In the genomic region with DNA sequence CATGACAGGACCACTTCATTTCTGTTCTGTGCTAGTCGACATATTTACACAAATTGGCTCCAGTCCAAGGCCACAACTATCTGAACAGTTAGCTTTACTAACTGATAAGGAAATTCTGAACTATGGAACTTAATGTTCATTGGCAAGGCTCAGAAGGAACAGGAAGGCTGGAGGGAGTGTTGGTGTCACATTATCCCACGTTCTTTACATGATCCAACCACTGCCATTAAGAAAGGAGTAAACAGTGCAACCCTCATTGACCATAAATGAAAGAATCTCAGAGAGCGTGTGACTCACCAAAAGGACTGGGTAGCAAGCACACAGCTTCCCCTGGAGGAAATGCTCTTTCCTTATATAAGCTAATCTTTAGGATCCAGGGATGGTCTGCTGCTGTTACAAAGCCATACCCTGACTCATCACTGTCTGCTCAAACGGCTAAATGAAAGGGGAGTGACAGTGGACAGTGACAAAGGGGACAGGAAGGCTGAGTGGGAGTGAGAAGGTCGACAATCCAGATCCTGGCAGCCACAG, we compare ENCODE assay signal across 14 mouse cellular contexts.
DNase-seq lines count a peak whose midpoint lies in the region; ATAC-seq and TF ChIP-seq lines count a peak whose summit lies in the region.
"Had no signal": no experiment of that assay in that cellular context is flagged by ENCODE, and none has a peak within 500 bp of the region (broad histone marks: within the 10 kb centered on the region; RNA-seq: fewer than 3 reads in every experiment).

No protein-coding gene starts in this region.

- H3K36me3 ChIP-seq in liver, embryonic 11.5 days (ENCODE audit: control insufficient read depth, insufficient read depth, low read length): no peaks in the 10 kb centered on the region
- no peaks in the 10 kb centered on the region for H3K36me3 ChIP-seq in liver, embryonic 16.5 days (ENCODE audit: control insufficient read depth, insufficient read depth)
- H3K36me3 ChIP-seq: forebrain, embryonic 12.5 days; hindbrain, embryonic 10.5 days; neural tube, embryonic 15.5 days had no signal

- no peak overlapping the region for H3K27ac ChIP-seq in liver, embryonic 11.5 days (ENCODE audit: low read depth, low read length)
- H3K27ac ChIP-seq in embryonic fibroblast, embryonic 13.5 days (ENCODE audit: insufficient read depth, low read length): peak overlapping the region; percentile 13; the same call in 1 of the 2 replicates
- no peak overlapping the region for H3K27ac ChIP-seq in liver, embryonic 16.5 days (ENCODE audit: low read length)
- H3K27ac ChIP-seq: forebrain, embryonic 12.5 days; hindbrain, embryonic 10.5 days; macrophage; neural tube, embryonic 15.5 days had no signal

- DNase-seq in heart, adult 11 months: peak; percentile 74
- DNase-seq in heart, adult 8-10 months (ENCODE audit: low spot score): no peak
- no peak for DNase-seq in liver, embryonic 11.5 days (ENCODE audit: low spot score)
- DNase-seq in liver: no peak
- no peak for DNase-seq in urinary bladder, adult 18-20 months (ENCODE audit: low spot score in 2 of 2)
- DNase-seq: cerebellum, adult 9-11 months; thymus, postnatal 25 days had no signal

- no peaks in the 10 kb centered on the region for H3K9me3 ChIP-seq in liver, embryonic 11.5 days (ENCODE audit: control insufficient read depth, low read length)
- no peaks in the 10 kb centered on the region for H3K9me3 ChIP-seq in liver, embryonic 16.5 days (replicated peaks; ENCODE audit: control insufficient read depth, low read length)
- H3K9me3 ChIP-seq: forebrain, embryonic 12.5 days; hindbrain, embryonic 10.5 days; neural tube, embryonic 15.5 days had no signal

- H3K9ac ChIP-seq in liver, embryonic 11.5 days (ENCODE audit: low read depth, low read length): no peak overlapping the region
- no peak overlapping the region for H3K9ac ChIP-seq in liver, embryonic 16.5 days (ENCODE audit: low read depth, low read length)
- H3K9ac ChIP-seq: forebrain, embryonic 12.5 days; neural tube, embryonic 15.5 days had no signal

- TF ChIP-seq CTCF in embryonic fibroblast, embryonic 13.5 days (IDR thresholded peaks at IDR 0.05; ENCODE audit: borderline replicate concordance, insufficient read depth, low read length): no peak

- no peak for TF ChIP-seq POLR2A in embryonic fibroblast, embryonic 13.5 days (IDR thresholded peaks at IDR 0.05; ENCODE audit: low read depth, low read length)

- H3K27me3 ChIP-seq in liver, embryonic 11.5 days (replicated peaks; ENCODE audit: control insufficient read depth, insufficient read depth, low read length): no peaks in the 10 kb centered on the region
- no peaks in the 10 kb centered on the region for H3K27me3 ChIP-seq in liver, embryonic 16.5 days (ENCODE audit: control insufficient read depth, insufficient read depth, low read depth, low read length)
- H3K27me3 ChIP-seq: forebrain, embryonic 12.5 days; neural tube, embryonic 15.5 days had no signal

- H3K4me2 ChIP-seq in liver, embryonic 11.5 days: no peak overlapping the region
- no peak overlapping the region for H3K4me2 ChIP-seq in liver, embryonic 16.5 days (ENCODE audit: low read depth, low read length)
- H3K4me2 ChIP-seq: forebrain, embryonic 12.5 days; neural tube, embryonic 15.5 days had no signal

- H3K4me1 ChIP-seq in liver, embryonic 11.5 days (replicated peaks; ENCODE audit: control insufficient read depth, insufficient read depth, low read length): 0 out of 2 replicates have a peak, but pooled peaks cover 4% of the 10 kb centered on the region
- H3K4me1 ChIP-seq in embryonic fibroblast, embryonic 13.5 days (ENCODE audit: control insufficient read depth, insufficient read depth, low read length): no peaks in the 10 kb centered on the region; the same call in 1 of the 2 replicates
- H3K4me1 ChIP-seq in liver, embryonic 16.5 days (ENCODE audit: control insufficient read depth, low read depth, low read length): no peaks in the 10 kb centered on the region
- H3K4me1 ChIP-seq: forebrain, embryonic 12.5 days; hindbrain, embryonic 10.5 days had no signal

- ATAC-seq in liver, embryonic 11.5 days (replicated peaks; ENCODE audit: low FRiP score): peak; percentile 23; the same call in 1 of the 2 replicates
- ATAC-seq in liver, embryonic 16.5 days (ENCODE audit: low read depth): peak; percentile 32; the same call in 1 of the 2 replicates
- no peak for ATAC-seq in activated CD4-positive, CD25-positive, alpha-beta regulatory T cell, adult 4 months

- H3K4me3 ChIP-seq in liver, embryonic 11.5 days (ENCODE audit: low read depth, low read length): no peak overlapping the region
- H3K4me3 ChIP-seq in embryonic fibroblast, embryonic 13.5 days (ENCODE audit: insufficient read depth, low read length): no peak overlapping the region
- H3K4me3 ChIP-seq in liver, embryonic 16.5 days (ENCODE audit: low read depth, low read length): no peak overlapping the region
- H3K4me3 ChIP-seq: forebrain, embryonic 12.5 days; hindbrain, embryonic 10.5 days; neural tube, embryonic 15.5 days had no signal

- 23% methylated on average over 5 of the region's 5 CpGs for WGBS in liver, embryonic 11.5 days
- 7% methylated on average over 5 of the region's 5 CpGs for WGBS in liver, embryonic 16.5 days (ENCODE audit: insufficient replicate concordance)
